Mouse (Mus musculus) forebrain, embryonic 10.5 days (tissue): ENCODE results near the gene Kcna3. TPM values are rescaled to one million over a fixed set of nuclear protein-coding genes. Genes with fewer than 3 reads are reported as not detected.
A peak's percentile ranks its signal among the peaks of the same experiment; 100 is the strongest.

Experiments
- DNase-seq: peaks from one replicate; pipeline ENCODE4 v3.0.0-alpha.2; 2017; ENCODE audit warnings: low spot score; ENCODE audit errors: extremely low spot score
- H3K27ac ChIP-seq: fragments of 300-500 bp; sonication (generic); 2 replicates; pipeline ENCODE4 v1.5.1; 2016; ENCODE audit warnings: mild to moderate bottlenecking
- H3K27me3 ChIP-seq: fragments of 300-500 bp; sonication (generic); 2 replicates; pipeline ENCODE4 v1.6.1; 2016; ENCODE audit warnings: mild to moderate bottlenecking; ENCODE audit not compliant: poor library complexity, severe bottlenecking
- H3K36me3 ChIP-seq: fragments of 300-500 bp; sonication (generic); replicated peaks from 2 replicates; pipeline ENCODE4 v1.6.1; 2016; ENCODE audit warnings: mild to moderate bottlenecking, moderate library complexity
- H3K4me1 ChIP-seq: fragments of 300-500 bp; sonication (generic); 2 replicates; pipeline ENCODE4 v1.6.1; 2016
- H3K4me3 ChIP-seq: fragments of 300-500 bp; sonication (generic); 2 replicates; pipeline ENCODE4 v1.5.1; 2016; ENCODE audit warnings: mild to moderate bottlenecking, moderate library complexity
- H3K9me3 ChIP-seq: fragments of 300-500 bp; sonication (generic); 2 replicates; pipeline ENCODE4 v1.6.1; 2016; ENCODE audit warnings: mild to moderate bottlenecking, moderate library complexity
- WGBS: fragments of 180-500 bp; shearing (Covaris S2); methylation state at CpG from one replicate; pipeline ENCODE4 v1.1.7; 2016; 5-methylcytosine and 5-hydroxymethylcytosine counted together
- polyA plus RNA-seq: library from polyadenylated mRNA; unstranded; fragments of >200 nt; fragmentation: Nextera tagmentation; extraction: Ambion mirVana; gene quantifications from 2 replicates; pipeline ENCODE4 v1.2.1, GENCODE M21; 2016

Kcna3 gene
- polyA plus RNA-seq, 1 experiment from 2014 or later: 3.3 TPM

- 55% methylated on average over 12 of the region's 12 CpGs for WGBS
- Histone ChIP-seq H3K4me1 (peaks cover 69% of the 10 kb centered on the region), H3K27me3 (peaks cover 16% of the 10 kb centered on the region), H3K27ac (peak overlapping the region; percentile 96; the same call in 1 of the 2 replicates), H3K36me3 (peaks cover 4% of the 10 kb centered on the region; the same call in 1 of the 2 replicates), H3K4me3 (peak overlapping the region; percentile 77), H3K9me3 (0 out of 2 replicates have a peak, but pooled peaks cover 3% of the 10 kb centered on the region)
- peak; percentile 15 for DNase-seq
Measured at GRCm38 (mm10) chr3:107037105-107037504, 1.1 kb downstream of the Kcna3 start.

GRCm38 (mm10) chr3:107037536-107038155 is 1.7 kb downstream of the Kcna3 start:
- peaks cover 16% of the 10 kb centered on the region for H3K27me3 ChIP-seq
- DNase-seq: no peak
- 0 out of 2 replicates have a peak, but pooled peaks cover 3% of the 10 kb centered on the region for H3K9me3 ChIP-seq
- H3K36me3 ChIP-seq: peaks cover 4% of the 10 kb centered on the region; the same call in 1 of the 2 replicates
- H3K4me1 ChIP-seq: peaks cover 69% of the 10 kb centered on the region
- no peak overlapping the region for H3K27ac ChIP-seq
- H3K4me3 ChIP-seq: peak overlapping the region; percentile 77
- 88% methylated on average over 16 of the region's 16 CpGs for WGBS

DNA sequence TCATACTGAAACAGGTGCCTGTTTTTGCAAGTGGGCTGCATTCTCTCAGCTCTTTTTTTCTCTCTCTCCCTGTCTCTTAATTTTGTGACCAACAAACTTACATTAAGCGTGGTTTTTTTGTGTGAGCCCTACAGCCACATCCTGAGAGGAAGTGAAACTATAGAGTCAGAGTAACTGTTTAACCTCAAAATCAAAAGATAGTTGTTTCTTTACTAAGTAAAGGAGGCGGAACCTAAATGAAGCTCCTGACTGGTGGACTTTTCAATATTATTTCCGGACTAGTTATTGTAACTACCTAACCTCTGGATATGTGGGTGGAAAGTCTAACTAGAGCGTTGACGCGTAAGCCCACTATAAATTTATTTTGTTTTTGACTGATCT is 2.2 kb downstream of the Kcna3 start:
- H3K4me3 ChIP-seq: peak overlapping the region; percentile 77; the same call in 1 of the 2 replicates
- H3K27me3 ChIP-seq: peaks cover 16% of the 10 kb centered on the region
- H3K4me1 ChIP-seq: peaks cover 69% of the 10 kb centered on the region
- H3K9me3 ChIP-seq: 0 out of 2 replicates have a peak, but pooled peaks cover 3% of the 10 kb centered on the region
- WGBS: 86% methylated on average over 6 of the region's 6 CpGs
- no peak overlapping the region for H3K27ac ChIP-seq
- no peak for DNase-seq
- H3K36me3 ChIP-seq: peaks cover 4% of the 10 kb centered on the region; the same call in 1 of the 2 replicates

DNA sequence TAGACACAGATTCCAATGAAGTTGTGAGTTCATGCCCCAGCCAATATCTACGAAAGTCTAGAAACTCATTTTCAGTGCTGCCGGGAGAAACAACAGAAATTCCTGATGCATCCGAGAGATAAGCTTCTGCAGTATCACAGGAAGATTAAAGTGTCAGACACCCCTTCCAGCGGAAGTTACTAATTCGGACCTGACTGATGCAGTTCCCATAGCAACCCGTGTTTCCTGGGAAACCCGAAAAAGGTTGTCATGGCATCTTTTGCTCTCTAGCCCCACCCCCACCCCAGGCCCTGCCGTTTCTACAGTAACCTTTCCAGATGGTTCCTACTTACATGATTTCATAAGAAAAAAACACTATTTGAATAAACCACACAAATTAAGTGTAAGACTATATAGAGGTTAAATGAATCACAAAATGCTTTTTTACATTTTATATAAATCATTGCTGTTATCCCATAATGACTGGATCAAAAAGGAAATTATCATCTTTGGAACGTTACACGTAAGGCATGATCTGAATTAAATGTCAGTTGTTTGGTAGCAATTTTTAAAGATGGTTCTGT is 2.8 kb downstream of the Kcna3 start:
- Histone ChIP-seq H3K4me3 (peak overlapping the region; percentile 77; the same call in 1 of the 2 replicates), H3K27me3 (peaks cover 16% of the 10 kb centered on the region), H3K4me1 (peaks cover 69% of the 10 kb centered on the region), H3K36me3 (peaks cover 4% of the 10 kb centered on the region; the same call in 1 of the 2 replicates), H3K9me3 (0 out of 2 replicates have a peak, but pooled peaks cover 3% of the 10 kb centered on the region), H3K27ac (no peak overlapping the region)
- DNase-seq: peak; percentile 33
- WGBS: 62% methylated on average over 10 of the region's 10 CpGs

DNA sequence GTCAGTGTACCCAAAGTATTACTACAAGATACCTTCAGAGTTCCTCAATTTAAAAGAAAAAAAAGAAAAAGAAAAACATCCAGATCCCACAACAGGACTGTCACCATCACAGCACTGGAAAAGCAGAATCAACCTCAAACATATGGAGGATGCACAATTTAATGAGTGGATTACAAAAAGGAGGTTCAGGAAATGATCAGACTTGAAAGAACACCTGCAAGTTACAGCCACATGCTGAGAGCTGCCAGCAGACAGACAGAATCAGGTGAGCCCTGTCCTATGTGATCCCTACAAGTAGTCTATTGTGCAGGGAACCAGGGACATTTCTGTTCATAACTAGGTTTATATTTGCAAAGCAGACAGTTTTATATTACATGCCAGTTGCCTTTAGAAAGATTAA is 3.3 kb downstream of the Kcna3 start:
- Histone ChIP-seq H3K27ac (no peak overlapping the region), H3K36me3 (peaks cover 4% of the 10 kb centered on the region; the same call in 1 of the 2 replicates), H3K9me3 (0 out of 2 replicates have a peak, but pooled peaks cover 3% of the 10 kb centered on the region), H3K4me3 (peak overlapping the region; percentile 77; the same call in 1 of the 2 replicates), H3K27me3 (peaks cover 16% of the 10 kb centered on the region), H3K4me1 (peaks cover 69% of the 10 kb centered on the region)
- DNase-seq: no peak

DNA sequence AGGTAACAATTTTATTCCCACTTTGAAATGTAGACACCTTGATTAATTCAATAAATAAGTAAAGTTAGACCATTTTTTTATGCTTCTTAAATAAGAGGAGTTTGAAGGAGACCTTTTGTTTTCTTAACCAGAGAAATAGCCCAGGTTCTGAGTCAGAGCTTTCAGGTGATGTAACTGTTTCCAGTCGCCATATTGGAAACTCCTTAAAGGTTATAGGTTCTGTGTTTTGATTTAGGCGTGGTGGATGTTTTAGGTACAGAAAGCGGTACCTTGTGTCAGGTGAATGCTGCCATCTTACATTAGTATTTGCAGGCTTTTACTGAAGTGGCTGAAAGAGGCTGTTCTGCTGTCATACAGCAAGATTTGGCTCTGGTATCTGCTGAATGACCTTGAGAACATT is 4.4 kb downstream of the Kcna3 start:
- H3K27ac ChIP-seq: no peak overlapping the region
- peaks cover 4% of the 10 kb centered on the region; the same call in 1 of the 2 replicates for H3K36me3 ChIP-seq
- DNase-seq: no peak
- 0 out of 2 replicates have a peak, but pooled peaks cover 3% of the 10 kb centered on the region for H3K9me3 ChIP-seq
- peaks cover 60% of the 10 kb centered on the region for H3K4me1 ChIP-seq
- WGBS: 89% methylated on average over 3 of the region's 3 CpGs
- H3K27me3 ChIP-seq: peaks cover 16% of the 10 kb centered on the region
- peak overlapping the region; percentile 26; the same call in 1 of the 2 replicates for H3K4me3 ChIP-seq

DNA sequence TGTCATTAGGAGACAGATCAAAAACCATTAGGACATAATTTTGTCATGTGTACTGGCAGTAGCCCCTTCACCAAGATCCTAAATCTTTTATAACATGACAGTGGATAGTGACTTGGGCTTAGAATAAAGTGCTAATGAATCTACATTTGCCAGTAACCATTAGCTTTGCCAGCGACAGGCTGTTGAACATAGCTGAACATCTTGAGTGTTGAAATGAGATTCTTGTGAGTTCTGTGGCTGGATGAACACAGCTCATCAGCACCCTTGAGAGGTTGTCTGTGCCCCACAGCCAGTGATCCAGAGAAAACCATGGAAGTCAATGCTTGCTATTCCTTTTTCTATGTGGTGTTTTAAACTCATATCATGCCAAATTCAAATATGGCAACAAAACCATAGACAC is 5.7 kb downstream of the Kcna3 start:
- Histone ChIP-seq H3K9me3 (0 out of 2 replicates have a peak, but pooled peaks cover 3% of the 10 kb centered on the region), H3K27ac (no peak overlapping the region), H3K4me1 (peaks cover 49% of the 10 kb centered on the region), H3K27me3 (peaks cover 16% of the 10 kb centered on the region), H3K4me3 (no peak overlapping the region), H3K36me3 (peaks cover 4% of the 10 kb centered on the region; the same call in 1 of the 2 replicates)
- no peak for DNase-seq
- whole genome bisulfite sequencing: 88% methylated on average over 1 of the region's 1 CpGs

DNA sequence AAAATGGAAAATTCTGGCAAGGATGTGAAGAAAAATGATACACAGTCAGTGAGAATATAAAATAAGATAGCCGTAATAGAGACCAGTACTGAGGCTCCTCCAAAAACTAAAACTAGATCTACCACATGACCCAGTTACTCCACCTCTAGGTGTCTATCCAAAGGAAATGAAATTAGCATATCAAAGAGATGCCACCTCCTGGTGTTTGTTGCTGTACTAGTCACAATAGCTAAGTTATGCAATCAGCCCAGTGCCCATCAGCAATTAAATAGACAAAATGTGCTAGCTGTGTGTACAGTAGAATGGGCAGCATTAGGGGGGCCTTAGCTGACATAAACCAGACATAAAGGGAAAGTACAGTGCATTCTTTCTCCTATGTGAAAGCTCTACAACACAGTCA is 25.5 kb downstream of the Kcna3 start:
- 98% methylated on average over 1 of the region's 1 CpGs for WGBS
- Histone ChIP-seq H3K4me1 (no peaks in the 10 kb centered on the region), H3K36me3 (no peaks in the 10 kb centered on the region), H3K27ac (no peak overlapping the region), H3K27me3 (no peaks in the 10 kb centered on the region), H3K4me3 (no peak overlapping the region), H3K9me3 (no peaks in the 10 kb centered on the region)
- DNase-seq: no peak

GRCm38 (mm10) chr3:107062771-107063170 is 26.8 kb downstream of the Kcna3 start:
- Histone ChIP-seq H3K27ac (no peak overlapping the region), H3K9me3 (no peaks in the 10 kb centered on the region), H3K36me3 (no peaks in the 10 kb centered on the region), H3K4me1 (no peaks in the 10 kb centered on the region), H3K27me3 (no peaks in the 10 kb centered on the region), H3K4me3 (no peak overlapping the region)
- WGBS: 78% methylated on average over 1 of the region's 1 CpGs
- no peak for DNase-seq

DNA sequence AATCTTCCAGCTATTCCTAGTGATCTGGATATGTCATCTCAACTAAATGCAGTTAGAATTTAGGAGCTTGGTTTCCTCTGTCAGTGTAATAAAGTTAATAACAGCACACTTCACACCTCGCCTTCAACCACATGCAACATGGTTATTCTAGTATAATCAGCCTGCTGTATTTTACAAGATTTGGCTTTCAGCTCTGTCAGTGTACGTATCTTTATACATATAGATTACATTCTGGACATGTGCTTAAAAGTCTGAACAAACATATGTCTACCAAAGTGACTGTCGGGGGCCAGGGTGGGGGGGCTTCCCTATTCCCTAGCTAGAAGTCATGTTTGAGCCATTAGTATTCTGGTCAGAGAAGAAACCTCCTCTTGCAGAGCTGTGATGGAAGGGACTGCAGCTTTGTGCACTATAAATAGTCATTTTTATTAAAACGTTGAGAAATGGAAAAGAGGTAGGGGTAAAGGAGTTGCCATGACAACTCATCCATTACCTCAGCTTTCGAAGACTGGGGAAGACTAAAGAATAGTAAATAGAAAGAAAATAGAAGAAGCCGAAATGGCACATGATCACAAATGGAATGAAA is 29.6 kb downstream of the Kcna3 start:
- H3K27ac ChIP-seq: no peak overlapping the region
- H3K4me1 ChIP-seq: no peaks in the 10 kb centered on the region
- no peak for DNase-seq
- H3K4me3 ChIP-seq: no peak overlapping the region
- no peaks in the 10 kb centered on the region for H3K27me3 ChIP-seq
- no peaks in the 10 kb centered on the region for H3K9me3 ChIP-seq
- no peaks in the 10 kb centered on the region for H3K36me3 ChIP-seq
- 84% methylated on average over 6 of the region's 6 CpGs for WGBS

DNA sequence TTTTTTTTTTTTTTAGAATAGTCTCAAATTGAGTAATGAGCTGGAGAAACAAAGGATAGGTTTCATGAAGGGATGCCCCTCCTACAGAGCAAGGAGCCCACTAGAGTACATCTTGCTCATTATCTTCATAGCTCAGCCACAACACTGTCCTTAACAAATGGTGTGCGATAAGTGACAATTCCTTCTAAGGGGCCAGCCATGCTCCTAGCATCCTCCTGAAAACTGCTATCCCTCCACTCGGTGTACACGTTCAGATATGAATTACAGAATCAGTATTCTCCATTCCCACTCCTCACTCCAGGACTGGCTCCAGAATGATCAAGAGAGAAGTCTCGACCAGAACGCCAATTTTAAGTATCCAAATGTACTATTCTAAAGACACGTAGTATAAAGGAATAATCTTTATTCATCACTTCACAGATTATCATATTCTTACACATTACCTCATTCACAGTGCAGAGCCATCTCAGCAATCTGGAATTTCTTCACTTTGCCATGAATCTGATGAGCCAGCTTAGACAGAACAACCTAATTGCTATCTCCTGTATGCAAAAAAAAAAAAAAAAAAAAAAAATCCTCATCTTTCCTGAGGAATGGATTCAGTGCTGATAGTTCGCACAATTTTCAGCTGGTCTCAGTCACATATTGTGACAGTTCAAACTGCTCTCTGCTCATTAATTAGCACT is 30.3 kb downstream of the Kcna3 start:
- Histone ChIP-seq H3K4me1 (no peaks in the 10 kb centered on the region), H3K27ac (no peak overlapping the region), H3K9me3 (no peaks in the 10 kb centered on the region), H3K27me3 (no peaks in the 10 kb centered on the region), H3K4me3 (no peak overlapping the region), H3K36me3 (no peaks in the 10 kb centered on the region)
- DNase-seq: no peak
- WGBS: 93% methylated on average over 7 of the region's 7 CpGs

DNA sequence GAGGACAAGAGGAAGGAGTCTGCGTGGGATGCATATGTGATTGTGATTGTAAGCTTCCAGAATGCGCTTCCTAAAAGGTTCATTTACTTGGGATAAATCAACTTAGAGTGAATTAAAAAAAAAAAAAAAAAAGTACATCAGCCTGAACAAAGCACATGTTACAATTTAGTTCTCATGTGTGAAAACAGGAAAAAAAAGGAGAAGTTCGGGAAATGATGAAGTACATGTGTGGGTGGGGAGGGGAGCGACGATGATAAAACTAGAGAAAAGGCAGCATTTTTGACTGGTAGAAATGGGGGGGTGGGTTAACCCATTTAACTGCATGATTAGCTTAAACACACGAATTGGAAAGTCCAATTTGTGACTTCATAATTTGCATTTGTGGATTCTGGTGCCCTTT is 31.3 kb downstream of the Kcna3 start:
- no peaks in the 10 kb centered on the region for H3K36me3 ChIP-seq
- WGBS: 79% methylated on average over 6 of the region's 6 CpGs
- no peaks in the 10 kb centered on the region for H3K4me1 ChIP-seq
- H3K27ac ChIP-seq: no peak overlapping the region
- H3K27me3 ChIP-seq: no peaks in the 10 kb centered on the region
- no peaks in the 10 kb centered on the region for H3K9me3 ChIP-seq
- no peak overlapping the region for H3K4me3 ChIP-seq
- no peak for DNase-seq
